Mouse (Mus musculus) urinary bladder, postnatal 14 days (tissue): ENCODE results near the gene Usp13.

Experiments used
- DNase-seq: peaks from one replicate; pipeline ENCODE4 v3.0.0; 2021; ENCODE audit warnings: low spot score

The Usp13 gene

DNA sequence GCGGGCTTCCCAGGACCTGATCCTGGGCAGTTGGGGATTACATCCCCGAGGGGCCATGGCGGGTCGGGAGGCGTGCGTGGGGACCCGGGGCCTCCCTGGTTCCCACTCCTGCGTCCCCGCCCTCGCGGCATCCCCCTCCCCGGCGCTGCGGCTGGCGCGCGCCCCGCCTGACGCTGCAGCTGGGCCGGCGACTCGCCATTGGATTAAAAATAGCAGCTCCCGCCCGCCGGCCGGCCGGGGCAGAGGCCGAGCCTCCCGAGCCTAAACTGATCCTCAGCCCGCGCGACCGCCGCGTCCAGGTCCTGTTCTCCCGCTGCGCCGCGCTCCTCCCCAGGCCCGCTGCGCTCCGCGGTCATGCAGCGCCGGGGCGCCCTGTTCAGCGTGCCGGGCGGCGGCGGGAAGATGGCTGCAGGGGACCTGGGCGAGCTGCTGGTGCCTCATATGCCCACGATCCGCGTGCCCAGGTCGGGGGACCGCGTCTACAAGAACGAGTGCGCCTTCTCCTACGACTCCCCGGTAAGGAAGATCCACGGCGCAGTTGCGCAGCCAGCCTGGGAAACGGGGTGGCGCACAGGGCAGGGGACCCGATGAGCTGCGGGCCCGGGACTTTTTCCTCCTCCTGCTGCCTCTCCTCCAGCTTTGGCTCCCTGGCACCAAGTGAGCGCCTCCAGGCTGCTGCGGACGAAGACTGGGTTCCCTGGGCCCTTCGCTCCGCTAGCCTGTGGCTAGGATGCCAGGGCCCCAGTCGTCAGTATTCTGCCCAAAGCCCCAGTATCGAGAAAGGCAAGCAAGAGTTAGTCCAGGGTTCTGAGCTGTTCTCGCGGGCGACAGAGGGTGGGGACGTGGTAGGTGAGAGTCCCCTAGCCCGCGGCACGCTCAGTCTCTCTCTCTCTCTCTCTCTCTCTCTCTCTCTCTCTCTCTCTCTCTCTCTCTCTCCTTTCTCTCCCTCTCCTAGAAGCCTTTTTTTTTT is at the start of gene Usp13:
Usp13 (plus strand) TSS at position 190 of the 970 bp plus-strand sequence.
- peak; percentile 63 for DNase-seq

DNA sequence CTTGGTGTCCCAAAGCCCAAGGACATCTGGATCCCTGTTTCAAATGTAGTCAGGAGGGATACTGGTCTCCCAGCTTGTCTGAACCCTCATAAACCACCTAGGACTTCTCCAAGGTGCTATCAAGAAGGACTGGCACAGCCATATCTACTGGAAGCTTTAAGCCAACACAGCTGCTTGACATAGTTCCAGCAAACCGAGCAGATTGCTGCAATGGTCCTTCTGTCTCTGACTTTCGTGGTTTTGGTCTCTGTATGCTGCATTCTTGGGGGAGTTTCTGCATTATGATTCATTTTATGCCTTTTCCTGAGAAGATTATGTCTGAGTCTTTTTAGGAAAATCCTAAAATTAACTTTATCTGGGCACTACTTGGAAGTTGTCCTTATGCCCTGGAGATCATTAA is 46.6 kb upstream of the Usp13 start:
- DNase-seq: no peak

DNA sequence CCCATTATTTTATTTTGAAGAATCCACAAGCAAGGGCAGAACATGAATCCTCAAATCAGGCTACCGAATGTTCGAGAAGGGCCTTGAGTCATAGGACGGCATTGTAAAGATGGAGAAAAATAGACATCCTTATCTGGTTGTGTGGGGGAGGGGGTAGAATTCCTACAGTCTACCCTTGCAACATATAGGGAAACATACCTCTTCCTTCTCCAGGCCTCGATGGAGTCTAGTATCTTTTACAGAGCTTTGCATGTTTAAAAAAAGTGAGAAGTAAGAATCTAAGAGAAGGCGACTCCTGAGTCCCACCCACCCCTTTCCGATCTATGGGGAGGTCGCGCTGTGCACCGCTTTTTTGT is 367 bp upstream of the Usp13 start:
- no peak for DNase-seq

DNA sequence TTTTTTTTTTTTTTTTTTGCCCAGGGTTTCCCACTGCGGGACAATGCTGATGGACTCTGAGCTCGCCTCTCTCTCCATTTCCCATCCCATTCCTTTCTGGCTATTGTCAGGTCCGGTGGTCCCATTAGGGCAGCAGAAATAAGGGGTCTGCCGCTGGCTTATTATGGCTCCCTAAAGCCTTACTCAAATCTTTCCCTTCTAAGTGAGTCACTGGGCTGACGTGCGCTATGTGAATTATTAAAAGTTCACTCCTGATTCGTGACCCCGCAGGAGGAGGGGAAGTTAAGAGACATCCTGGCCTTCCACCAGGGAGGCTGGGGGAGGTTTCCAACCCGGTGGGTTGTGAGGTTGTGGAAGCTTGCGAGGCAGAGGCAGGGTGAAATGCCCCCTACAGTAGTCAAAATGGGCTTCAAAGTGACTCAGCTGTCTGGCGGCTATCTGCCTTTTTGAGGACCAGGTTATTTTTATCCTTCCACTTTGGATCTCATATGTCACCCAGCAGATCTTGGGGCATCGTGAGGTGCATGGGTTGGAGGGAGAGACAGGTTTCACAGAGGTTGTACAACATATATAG is 1.1 kb downstream of the Usp13 start:
- no peak for DNase-seq

DNA sequence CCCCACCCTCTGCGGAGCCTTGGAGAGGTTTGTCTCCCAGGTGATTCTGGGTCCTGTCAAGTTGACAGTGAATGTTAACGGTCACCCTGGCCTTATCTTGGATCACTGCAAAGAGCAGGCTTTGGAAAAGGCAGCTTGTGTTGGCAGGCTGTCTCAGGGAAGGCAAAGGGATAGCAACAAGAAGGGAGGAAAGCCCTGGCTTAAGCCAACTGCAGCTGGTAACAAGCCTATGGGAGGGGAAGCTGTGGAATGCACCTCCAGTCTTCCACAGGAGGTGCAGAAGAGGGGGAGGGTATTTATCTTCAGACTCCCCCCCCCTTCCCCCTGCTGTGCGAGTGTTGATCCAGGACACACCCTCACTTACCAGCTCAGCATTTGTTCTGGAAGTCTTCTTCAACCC is 5.3 kb downstream of the Usp13 start:
- DNase-seq: no peak

DNA sequence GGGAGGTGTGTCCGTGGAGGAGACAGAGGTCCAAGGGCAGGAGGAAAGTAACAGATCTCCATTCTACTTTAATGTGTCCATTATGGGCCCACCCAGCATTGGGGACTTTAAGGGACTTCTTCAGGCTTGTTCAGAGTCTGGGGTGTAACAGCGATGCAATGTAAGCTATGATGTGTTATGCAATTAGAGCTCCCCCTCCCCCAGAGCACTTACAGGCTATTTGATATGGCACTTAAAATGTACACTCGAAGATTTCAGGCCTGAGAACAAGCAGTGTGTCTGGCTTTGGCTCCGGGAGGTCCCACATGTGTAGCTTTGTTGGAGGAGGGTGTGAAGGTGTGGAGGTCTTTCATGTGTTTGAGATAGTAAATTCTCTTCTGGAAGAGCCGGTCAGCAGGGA is 7.6 kb downstream of the Usp13 start:
- no peak for DNase-seq

DNA sequence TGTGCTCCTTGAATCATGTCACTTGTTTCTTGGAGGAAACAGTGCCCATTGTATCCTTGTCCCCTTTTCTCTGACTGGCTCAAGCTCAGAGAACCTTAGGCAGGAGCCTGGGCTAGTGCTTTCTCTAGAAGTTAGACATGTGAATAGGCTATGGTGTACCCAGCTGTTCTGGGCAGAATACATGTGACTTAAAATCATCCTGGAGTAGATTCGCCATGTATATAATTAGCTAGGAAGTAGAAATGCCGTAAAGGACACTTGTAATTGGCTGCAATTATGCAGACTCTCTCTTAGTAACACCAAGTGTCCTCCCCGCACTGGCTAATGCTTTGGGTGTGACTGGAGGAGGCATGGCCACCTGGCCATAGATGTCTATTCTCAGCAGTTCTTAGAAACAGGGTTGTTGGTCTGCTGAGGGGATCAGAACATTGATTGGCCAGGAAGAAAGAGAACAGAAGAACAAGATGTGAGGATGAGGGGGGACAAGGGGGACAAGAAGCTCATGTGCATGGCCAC is 8.7 kb downstream of the Usp13 start:
- DNase-seq: no peak

DNA sequence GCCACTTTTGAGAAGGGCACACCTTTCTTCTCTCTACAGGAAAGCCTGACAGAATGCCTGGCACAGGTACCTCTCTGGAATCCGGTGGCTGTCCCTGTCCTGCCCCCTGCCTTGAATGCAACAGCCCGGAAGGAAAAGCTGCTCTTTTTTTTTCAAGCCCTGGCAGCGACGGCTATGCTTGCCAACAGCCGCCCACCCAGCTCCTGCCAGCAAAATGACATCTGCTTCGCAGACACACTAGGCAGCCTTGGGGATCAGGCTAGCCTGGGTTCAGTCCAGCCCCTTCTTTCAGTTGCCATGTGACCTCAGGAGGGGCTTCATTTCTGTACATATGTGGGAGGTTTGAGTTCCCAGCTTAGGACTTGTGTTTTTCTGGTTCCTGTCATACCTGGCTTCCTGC is 9.4 kb downstream of the Usp13 start:
- DNase-seq: no peak

DNA sequence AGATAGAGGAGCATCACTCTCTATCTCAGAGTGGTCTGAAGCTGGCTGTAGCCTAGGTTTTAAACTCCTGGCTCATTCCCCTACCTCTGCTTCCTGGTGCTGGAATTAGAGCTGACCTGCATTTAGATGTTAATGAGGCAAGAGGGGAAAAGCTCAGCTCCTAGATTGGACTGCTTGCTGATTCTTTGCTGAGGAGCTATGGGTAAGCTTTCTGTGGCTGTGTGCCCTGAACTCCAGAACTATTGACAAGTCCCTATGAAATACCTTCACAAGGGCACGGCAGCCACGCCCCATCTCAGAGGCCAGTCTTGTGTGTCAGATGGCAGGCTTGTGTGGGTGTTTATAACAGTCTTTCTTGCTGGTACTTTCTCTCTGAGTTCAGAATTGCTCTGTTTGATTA is 16.5 kb downstream of the Usp13 start:
- no peak for DNase-seq

DNA sequence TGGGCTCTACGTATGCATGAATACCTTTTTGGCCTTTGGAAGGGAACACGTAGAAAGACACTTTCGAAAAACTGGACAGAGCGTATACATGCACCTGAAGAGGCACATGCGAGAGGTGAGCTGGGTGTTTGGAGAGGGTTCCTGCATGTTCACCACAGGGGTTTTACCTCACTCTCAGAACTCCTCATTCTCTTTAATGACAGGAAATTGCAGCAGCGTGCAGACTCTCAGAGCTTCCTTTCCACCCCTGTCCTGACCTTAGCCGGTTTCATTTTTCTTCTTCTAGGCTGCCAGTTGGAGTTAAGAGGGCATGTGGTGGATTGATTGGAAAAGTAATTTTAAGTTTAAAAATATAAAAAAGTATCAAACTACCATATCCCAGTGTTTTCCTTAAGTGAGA is 20.5 kb downstream of the Usp13 start:
- DNase-seq: no peak

DNA sequence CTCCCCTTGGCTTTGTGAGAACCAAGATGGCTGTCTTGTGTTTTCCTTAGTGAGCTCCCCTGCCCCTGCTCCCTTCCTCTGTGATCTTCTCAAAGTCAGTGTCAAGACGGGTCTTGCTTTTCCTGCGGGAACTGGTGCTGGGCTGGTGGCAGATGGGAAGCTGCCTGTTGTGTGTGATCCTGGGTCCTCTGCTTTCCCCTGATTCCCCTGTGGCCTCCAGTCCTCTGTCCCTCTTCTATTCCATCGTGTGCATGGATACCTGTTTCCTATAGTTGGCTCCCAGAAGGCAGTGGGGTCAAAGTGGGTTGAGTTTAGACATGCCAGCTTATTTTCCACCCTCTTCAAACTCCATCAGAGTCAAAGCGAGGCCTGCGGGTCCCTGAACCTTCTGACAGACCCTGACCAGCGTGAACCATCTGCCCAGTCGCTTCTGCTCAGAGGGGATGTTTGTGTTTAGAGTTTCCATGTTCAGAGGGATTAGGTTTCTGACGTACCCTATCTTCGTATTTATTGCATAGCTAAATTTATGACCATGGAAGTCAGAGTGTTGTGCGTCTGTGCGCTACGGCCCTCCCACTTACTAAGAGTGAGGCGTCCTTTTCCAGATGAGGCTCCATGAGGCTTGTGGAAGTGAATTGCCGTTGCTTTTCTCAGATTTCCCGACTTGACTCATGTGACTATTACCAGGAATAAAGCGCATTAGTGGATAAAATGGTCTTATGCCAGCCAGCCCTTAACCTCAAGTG is 39.2 kb downstream of the Usp13 start:
- DNase-seq: no peak

DNA sequence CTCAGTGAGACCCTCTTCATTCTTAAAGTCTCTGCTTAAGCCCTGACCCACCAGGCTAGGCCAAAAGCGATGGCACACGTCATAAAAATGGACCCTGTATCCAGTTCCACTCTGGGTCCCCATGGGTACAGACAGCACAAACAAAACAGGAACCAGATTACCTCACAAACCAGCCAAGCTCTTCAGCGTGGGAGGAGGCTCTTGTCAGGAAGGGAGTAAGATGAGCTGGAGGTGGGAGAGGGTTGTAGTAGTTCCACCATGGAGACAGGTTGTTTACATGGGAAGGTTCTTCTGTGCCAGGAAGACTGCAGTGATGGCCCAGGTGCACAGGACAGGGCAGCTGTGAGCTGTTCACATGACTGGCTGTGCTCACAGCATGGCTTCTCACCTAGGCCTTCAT is 53.7 kb downstream of the Usp13 start:
- no peak for DNase-seq

DNA sequence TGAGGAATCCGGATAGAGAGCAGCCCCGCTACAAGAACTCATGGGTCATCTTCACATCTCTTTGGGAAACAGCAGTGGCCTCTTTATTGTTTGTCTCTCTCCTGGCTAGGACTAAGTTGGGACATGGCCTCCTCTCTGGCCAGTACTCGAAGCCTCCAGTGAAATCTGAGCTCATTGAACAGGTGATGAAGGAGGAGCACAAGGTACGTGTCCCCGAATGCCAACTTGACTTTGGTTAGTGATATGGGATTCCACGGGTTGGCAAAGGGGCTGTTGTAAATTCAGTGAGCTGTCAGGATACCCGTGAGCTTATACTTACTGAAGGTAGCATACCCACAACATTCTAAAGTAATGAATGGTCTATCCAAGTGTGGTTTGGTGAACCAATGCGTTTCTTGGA is 69.0 kb downstream of the Usp13 start:
- no peak for DNase-seq

DNA sequence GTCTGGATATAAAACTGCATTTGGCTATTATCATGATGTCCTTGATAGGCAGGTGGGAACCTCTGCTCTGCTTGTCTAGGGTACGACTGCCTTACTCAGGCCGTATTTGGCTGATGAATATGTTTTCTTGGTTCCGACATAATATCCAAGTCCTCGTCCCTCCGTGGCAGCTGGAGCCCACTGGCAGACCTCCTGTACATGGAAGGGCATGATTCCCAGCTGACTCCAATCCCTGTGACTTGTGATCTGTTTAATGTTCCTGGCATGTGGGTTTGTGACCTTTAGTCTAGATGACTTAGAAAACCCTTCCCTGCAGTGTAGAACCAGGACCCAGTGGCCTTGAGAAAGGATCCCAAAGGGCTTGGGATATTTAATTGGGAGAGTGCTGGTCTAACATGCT is 71.5 kb downstream of the Usp13 start:
- no peak for DNase-seq

DNA sequence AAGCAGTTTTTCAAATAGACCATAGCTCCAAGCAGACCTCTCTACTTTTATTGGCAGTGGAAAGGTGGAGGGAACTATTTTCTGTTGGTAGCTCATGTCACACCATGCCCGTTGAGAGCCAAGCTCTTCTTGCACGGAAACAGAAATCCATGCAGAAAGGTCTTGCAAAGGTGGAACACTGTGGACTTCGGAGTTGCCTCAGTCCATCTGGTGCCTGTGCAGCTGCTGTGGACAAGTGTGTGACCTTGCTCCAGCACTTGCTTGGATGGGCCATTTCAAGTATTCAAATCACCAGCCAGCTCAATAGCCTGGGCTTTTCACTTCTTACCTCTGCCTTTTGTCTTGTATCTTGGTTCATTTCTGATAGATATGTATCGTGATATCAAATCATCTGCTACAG is 72.8 kb downstream of the Usp13 start:
- DNase-seq: no peak

DNA sequence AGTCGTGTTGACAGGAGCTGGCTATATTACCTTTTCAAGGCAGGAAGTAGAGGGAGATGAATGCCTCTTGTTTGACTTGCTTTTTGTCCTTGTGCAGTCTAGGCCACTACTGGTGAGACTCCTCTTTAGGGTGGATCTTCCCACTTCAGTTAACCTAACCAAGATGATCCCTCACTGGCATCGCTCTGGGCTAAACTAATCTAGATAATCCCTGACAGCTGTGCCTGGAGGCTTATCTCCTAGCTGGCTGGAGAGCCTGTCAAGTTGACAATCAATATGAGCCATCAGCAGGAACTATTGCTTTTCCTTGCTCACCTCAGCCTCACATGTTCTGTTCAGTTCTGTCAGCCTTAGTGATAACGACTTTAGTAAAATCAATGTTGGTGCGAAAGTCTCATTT is 86.1 kb downstream of the Usp13 start:
- no peak for DNase-seq

DNA sequence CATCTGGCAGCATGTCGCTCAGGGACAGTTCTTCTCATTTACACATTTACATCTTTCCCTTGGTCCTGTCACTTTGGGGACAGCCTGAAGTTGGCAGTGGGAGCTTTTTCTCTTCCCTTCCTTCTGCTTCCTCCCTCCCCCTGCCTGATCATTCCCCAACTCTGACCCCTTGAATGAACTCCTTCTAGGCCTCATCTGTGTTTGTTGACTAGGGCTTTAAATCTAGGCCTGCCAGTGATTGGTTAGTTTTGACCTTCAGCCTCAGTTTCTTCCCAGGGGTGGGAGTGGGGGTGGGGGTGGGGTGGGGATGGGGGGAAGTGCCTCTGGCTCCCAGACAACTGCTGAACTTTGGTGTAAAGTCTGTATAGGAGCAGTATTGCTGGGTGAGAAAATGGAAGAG is 87.3 kb downstream of the Usp13 start:
- DNase-seq: no peak

DNA sequence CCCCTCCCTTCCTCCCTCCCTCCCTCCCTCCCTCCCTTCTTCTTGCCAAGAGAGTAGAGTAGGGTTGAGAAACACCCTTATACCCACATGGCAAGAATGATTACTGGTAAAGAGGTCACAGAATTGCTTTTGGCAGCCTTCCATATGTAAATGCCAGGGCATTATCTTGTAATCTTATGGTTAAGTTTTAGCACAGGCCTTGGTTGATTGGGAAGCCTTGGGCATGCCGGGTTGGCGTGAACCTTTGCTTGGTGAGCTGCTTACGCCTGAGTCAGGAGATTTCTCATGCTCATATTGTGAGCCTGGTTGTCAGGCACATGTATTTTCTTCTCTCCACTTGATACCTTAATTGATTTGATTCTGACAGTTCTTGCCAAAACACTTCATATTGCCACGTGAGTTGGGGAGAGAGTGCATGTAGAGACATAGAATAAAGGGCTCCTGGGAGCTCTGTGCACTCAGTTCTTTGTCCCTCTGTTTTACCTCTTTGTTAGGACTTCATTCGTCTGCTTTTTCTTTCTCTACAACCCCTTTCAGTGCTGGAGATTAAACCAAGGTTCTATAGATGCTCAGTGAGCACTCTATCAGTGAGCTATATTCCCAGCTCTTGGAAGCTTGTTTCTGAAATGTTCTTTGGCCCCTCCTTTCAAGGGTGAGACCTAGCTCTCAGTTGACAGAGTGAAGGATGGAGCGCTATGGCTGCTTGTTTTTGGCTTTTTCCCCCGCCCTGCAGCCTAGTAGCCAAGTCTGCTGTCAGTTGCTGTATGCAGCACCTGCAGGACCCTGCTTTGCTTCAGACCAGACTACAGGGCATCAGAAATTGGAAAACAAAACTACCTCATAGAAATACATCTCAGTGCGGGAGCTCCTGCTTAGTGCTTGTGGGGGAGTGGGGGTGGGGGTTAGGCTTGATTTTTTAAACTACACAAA is 88.8 kb downstream of the Usp13 start:
- no peak for DNase-seq

DNA sequence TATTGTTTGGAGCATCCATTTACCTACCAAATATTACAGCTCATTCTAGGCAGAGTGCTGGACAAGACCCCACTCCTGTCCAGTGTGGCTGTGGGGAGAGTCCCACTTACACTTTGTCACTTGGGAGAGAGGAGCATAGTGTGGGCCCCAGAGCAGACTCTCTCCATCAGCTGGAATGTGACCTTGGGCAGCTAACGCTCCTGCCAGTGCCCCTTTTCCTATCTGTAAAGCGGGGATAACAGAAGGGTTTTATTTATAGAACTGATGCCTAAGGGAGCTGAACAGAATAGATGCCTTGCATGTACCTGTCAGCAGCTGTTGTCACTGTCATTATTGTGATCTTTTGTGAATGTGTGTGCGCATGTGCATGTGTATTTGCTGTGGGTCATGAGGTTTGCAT is 91.1 kb downstream of the Usp13 start:
- DNase-seq: no peak

DNA sequence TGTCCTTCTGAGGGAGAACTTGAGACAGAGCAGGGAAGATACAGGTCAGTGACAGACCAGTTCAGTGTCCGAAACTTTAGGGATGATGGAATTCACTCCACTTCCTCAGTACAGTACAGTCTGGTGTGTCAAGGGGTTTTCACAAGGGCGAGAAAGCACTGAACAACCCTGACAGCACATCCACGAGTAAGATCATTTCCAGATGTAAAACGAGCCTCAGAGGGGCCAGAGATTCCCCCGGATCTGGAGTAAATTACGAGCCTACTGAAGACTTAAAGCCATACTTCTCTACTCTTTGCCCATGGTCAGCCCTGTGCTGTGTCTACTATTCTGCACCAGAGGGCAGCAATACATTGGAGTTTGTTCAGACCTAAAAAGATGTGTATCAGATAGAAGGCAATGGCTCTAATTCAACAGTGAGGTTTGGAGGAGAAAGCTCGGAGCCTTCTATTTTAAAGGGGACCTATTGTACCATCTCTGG is 92.8 kb downstream of the Usp13 start:
- DNase-seq: no peak

DNA sequence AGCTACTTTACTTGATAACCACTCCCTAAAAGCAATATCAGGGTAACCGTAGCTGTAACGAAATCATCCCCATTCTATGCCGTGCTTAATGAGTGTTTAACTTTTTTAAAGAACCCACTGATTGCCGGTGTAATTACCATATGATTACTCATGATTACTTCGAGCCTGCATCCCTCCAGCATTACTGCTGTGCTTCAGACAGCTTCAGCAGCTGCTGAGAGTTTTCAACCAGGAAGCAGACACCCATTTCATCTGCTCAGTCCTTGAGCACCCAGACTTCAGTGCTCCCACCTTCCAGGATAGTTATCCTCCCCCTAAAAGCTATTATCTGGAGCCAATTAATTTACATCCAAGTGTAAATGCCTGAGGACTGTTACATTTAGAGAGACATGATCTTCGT is 106.8 kb downstream of the Usp13 start:
- DNase-seq: no peak
